Comparison of ENCODE assay signal across 28 mouse cellular contexts in the genomic region with DNA sequence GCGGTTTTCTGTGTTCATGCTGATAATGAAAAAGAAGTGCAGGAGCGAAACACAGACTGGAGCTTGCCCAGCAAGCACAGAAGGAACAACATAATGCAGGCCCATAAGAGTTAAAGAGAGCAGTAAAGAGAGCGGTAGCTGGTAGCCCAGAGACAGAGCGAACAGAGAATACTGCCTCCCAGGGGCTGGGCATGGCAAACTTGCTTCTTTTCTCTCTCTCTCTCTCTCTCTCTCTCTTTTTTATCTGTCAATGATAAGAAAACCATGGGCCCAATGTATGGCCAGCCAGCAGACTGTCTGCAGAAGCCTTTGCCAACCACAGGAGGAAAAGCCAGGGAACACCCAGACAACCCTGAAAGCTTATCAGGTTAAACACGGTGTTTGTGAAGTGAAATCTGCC.
A peak's percentile ranks its signal among the peaks of the same experiment; 100 is the strongest.
DNase-seq lines count a peak whose midpoint lies in the region; ATAC-seq and TF ChIP-seq lines count a peak whose summit lies in the region.
"Had no signal": no experiment of that assay in that cellular context is flagged by ENCODE, and none has a peak within 500 bp of the region (broad histone marks: within the 10 kb centered on the region; RNA-seq: fewer than 3 reads in every experiment).

No protein-coding gene starts in this region.

- H3K4me2 ChIP-seq in liver, embryonic 12.5 days, result peak overlapping the region; percentile 32
- no peak overlapping the region for H3K4me2 ChIP-seq in liver, postnatal 0 days (ENCODE audit: low read depth, low read length)
- H3K4me2 ChIP-seq: embryonic facial prominence, embryonic 15.5 days; forebrain, embryonic 13.5 days; heart, embryonic 11.5 days; hindbrain, embryonic 13.5 days; limb, embryonic 13.5 days; lung, embryonic 14.5 days; midbrain, embryonic 13.5 days; neural tube, embryonic 13.5 days had no signal

- TF ChIP-seq EP300 in liver, postnatal 0 days (IDR thresholded peaks at IDR 0.05; ENCODE audit: low read depth), result peak; percentile 60; the same call in 1 of the 2 replicates

- 23% methylated on average over 5 of the region's 5 CpGs for WGBS in liver, embryonic 12.5 days (ENCODE audit: insufficient replicate concordance)
- WGBS in liver, postnatal 0 days (ENCODE audit: insufficient replicate concordance), result 48% methylated on average over 5 of the region's 5 CpGs
- WGBS in lung, adult 2 months, result 85% methylated on average over 5 of the region's 5 CpGs

- peak; percentile 57 for TF ChIP-seq CTCF in layer of hippocampus, adult 2 months (conservative IDR thresholded peaks at IDR 0.05)
- TF ChIP-seq CTCF in liver, postnatal 0 days (IDR thresholded peaks at IDR 0.05; ENCODE audit: low read depth), result no peak
- TF ChIP-seq CTCF in lung, adult 2 months (IDR thresholded peaks at IDR 0.05; ENCODE audit: insufficient read depth, low read length), result no peak

- ATAC-seq in liver, embryonic 12.5 days, result peak; percentile 81
- peak; percentile 84 for ATAC-seq in liver, postnatal 0 days
- ATAC-seq: forebrain, embryonic 13.5 days; intestine, embryonic 16.5 days; midbrain, embryonic 13.5 days had no signal

- no peak for TF ChIP-seq POLR2A in lung, adult 2 months (IDR thresholded peaks at IDR 0.05; ENCODE audit: borderline replicate concordance, extremely low read depth, low read depth, low read length)

- peaks cover 50% of the 10 kb centered on the region for H3K4me1 ChIP-seq in liver, embryonic 12.5 days
- H3K4me1 ChIP-seq in liver, postnatal 0 days (ENCODE audit: insufficient read depth), result 0 out of 2 replicates have a peak, but pooled peaks cover 4% of the 10 kb centered on the region
- no peaks in the 10 kb centered on the region for H3K4me1 ChIP-seq in lung, adult 2 months (ENCODE audit: control insufficient read depth, insufficient read depth, low read length)

- H3K27ac ChIP-seq in layer of hippocampus, adult 2 months, result no peak overlapping the region; the same call in 1 of the 2 replicates
- H3K27ac ChIP-seq in liver, embryonic 12.5 days, result peak overlapping the region; percentile 43; the same call in 1 of the 2 replicates
- no peak overlapping the region for H3K27ac ChIP-seq in liver, postnatal 0 days (ENCODE audit: low read depth)
- H3K27ac ChIP-seq: embryonic facial prominence, embryonic 15.5 days; forebrain, embryonic 13.5 days; hindbrain, embryonic 13.5 days; left cerebral cortex, adult 2 months; limb, embryonic 13.5 days; midbrain, embryonic 13.5 days; neural tube, embryonic 13.5 days had no signal

- no peaks in the 10 kb centered on the region for H3K36me3 ChIP-seq in liver, embryonic 12.5 days
- no peaks in the 10 kb centered on the region for H3K36me3 ChIP-seq in liver, postnatal 0 days (replicated peaks; ENCODE audit: insufficient read depth, low read length)
- H3K36me3 ChIP-seq: embryonic facial prominence, embryonic 15.5 days; hindbrain, embryonic 13.5 days; limb, embryonic 13.5 days; midbrain, embryonic 13.5 days; neural tube, embryonic 13.5 days had no signal

- no peaks in the 10 kb centered on the region for H3K27me3 ChIP-seq in liver, embryonic 12.5 days (replicated peaks)
- H3K27me3 ChIP-seq in liver, postnatal 0 days (ENCODE audit: insufficient read depth, low read length), result no peaks in the 10 kb centered on the region
- H3K27me3 ChIP-seq: embryonic facial prominence, embryonic 15.5 days; forebrain, embryonic 13.5 days; hindbrain, embryonic 13.5 days; limb, embryonic 13.5 days; megakaryocyte, embryonic 14.5 days; midbrain, embryonic 13.5 days; neural tube, embryonic 13.5 days had no signal

- no peak for DNase-seq in layer of hippocampus, adult 2 months (ENCODE audit: low spot score in 2 of 2)
- no peak for DNase-seq in layer of hippocampus, adult 9-10 months (ENCODE audit: low spot score)
- DNase-seq in liver, postnatal 0 days, result no peak
- DNase-seq in lung, adult 2 months, result no peak
- DNase-seq in lung, postnatal 14 days, result no peak
- no peak for DNase-seq in kidney, adult 18-20 months
- DNase-seq: adrenal gland, adult 2 months; cerebellum, adult 11-12 months; cerebellum, postnatal 10 days; gastrocnemius, postnatal 25 days; heart, adult 11 months; heart, postnatal 4 days; kidney, postnatal 14 days; lung, embryonic 14.5 days; right cerebral cortex, postnatal 4 days; thymus, adult 2 months; thymus, postnatal 36 days had no signal

- no peak overlapping the region for H3K4me3 ChIP-seq in layer of hippocampus, adult 2 months
- H3K4me3 ChIP-seq in liver, embryonic 12.5 days, result no peak overlapping the region
- no peak overlapping the region for H3K4me3 ChIP-seq in liver, postnatal 0 days (ENCODE audit: low read depth, low read length)
- no peak overlapping the region for H3K4me3 ChIP-seq in lung, adult 2 months (replicated peaks; ENCODE audit: extremely low read depth, low read depth, low read length)
- H3K4me3 ChIP-seq: embryonic facial prominence, embryonic 15.5 days; forebrain, embryonic 13.5 days; hindbrain, embryonic 13.5 days; left cerebral cortex, adult 2 months; limb, embryonic 13.5 days; megakaryocyte, embryonic 14.5 days; midbrain, embryonic 13.5 days; neural tube, embryonic 13.5 days had no signal

- H3K9me3 ChIP-seq in liver, embryonic 12.5 days (replicated peaks), result no peaks in the 10 kb centered on the region
- H3K9me3 ChIP-seq in liver, postnatal 0 days (ENCODE audit: low read length), result no peaks in the 10 kb centered on the region
- H3K9me3 ChIP-seq: embryonic facial prominence, embryonic 15.5 days; hindbrain, embryonic 13.5 days; limb, embryonic 13.5 days; midbrain, embryonic 13.5 days; neural tube, embryonic 13.5 days had no signal

- H3K9ac ChIP-seq in liver, embryonic 12.5 days, result peak overlapping the region; percentile 1; the same call in 1 of the 2 replicates
- H3K9ac ChIP-seq in liver, postnatal 0 days (replicated peaks), result no peak overlapping the region
- H3K9ac ChIP-seq: embryonic facial prominence, embryonic 15.5 days; forebrain, embryonic 13.5 days; hindbrain, embryonic 13.5 days; limb, embryonic 13.5 days; lung, embryonic 14.5 days; midbrain, embryonic 13.5 days; neural tube, embryonic 13.5 days had no signal
